Mouse (Mus musculus): Measurements from ENCODE around the gene Ifi27l2b. TPM values are rescaled to one million over a fixed set of nuclear protein-coding genes. Genes with fewer than 3 reads are reported as not detected.

The Ifi27l2b gene
- total RNA-seq, 2 experiments from 2014 or later = not detected

DNA sequence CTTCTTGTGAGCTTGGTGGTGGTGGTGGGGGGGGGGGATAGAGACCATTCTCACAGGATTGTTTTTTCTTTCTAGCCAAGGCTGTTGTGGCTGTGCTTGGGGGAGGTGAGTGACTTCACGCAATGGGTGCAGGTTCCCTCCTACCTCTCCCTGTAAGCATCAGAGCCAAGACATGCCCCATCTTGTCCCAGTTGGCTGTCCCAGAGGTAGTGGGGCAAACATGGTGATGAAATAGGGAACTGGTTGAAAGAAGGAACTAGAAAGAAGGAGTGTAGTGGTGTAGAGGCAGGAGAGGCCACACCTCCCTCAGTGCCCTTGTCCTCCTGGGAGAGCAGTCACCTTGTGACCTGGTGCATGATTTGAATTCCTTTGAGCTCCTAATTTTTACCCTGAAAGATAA is 19.4 kb downstream of the Ifi27l2b start:
- no peak for DNase-seq (ENCODE audit: low spot score in 2 of 2)

DNA sequence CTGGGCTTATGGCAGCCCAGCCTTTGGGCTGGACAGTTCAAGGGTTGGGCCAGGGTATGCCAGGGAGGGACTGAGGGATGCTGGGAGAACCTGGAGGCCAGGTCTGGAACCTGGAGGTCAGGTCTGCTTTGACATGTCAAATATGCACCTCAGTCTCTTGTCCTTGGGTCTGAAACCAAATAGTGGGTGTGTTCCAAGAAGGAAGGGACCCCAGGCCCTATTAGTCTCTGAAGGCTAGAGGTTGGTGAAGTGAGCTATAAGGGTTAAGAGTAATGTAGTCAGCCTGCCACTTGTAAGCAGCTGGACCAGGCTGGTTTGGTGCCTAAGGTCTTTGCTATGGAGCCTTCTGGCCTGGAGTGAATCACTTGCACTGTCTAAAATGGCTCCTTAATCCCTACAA is 22.2 kb downstream of the Ifi27l2b start:
- no peak for DNase-seq (ENCODE audit: low spot score in 2 of 2)

DNA sequence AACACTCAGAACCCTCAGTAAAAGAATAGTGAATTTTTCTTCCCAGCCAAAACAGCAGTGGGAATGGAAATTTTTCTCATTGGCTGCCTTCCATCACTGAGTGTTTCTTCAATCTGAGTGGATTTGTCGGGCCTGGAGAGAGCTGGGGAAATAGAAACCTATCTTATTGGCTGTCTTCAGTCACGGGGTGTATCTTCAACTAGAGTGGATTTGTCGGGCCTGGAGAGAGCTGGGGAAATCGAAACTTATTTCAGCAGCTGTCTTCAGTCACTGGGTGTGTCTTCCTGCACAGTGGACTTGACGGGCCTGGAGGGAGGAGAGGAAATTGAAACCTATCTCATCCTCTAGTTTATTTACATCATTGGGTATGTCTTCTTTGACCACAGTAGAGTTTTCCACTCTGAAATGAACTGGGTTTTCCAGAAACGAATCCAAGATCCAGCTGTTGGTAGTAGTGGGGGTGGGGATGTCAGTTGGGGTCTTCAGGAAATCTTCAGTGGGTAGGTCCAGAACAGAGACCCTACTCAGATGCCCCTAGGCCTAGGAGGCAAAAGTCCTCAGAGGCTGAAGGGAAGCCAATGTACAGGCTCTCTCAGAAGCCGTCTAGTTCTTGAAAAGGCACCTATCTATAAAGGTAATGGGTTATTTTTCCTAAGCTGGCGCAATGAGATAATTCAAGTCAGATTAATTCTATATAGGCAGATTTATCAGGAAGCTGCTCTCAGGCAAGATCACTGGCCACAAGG is 22.9 kb downstream of the Ifi27l2b start, which contains the start of gene Ifi27:
Ifi27 (plus strand) TSS at position 226 of the 746 bp plus-strand sequence.
- DNase-seq (ENCODE audit: low spot score in 2 of 2) = peak; percentile 64 to 83

DNA sequence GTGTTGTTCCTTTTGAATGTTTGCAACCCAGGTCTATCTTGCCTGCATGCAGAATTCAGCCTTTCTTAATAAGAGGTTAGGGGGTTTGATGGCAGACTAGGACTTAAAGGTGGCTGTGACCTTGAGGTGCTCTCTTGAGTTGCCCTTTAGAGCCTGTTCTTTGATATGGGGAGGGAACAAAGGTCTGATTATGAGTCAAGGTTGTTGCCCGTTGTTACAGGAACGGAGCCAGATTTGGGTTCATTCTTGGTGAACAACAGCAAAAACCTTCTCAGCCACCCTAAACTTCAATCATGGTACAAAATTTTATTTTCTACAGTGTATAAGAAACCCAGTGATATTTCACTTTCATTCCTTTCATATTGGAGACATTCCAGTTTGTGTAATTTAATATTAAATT is 23.6 kb downstream of the Ifi27l2b start:
- DNase-seq (ENCODE audit: low spot score in 2 of 2) = no peak

DNA sequence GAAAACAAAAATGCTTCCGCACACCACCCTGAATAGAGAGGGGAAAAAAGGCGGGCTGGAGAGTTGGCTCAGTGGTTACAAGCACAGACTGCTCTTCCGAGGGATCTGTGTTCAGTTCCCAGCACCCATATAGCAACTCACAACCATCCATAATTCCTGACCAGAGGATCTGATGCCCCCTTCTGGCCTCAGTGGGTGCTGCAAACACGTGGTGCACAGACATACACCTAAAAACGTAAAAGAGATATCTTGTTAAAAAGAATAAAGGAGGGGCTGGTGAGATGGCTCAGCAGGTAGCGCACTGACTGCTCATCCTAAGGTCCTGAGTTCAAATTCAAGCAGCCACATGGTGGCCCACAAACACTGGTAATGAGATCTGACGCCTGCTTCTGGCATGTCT is 30.3 kb downstream of the Ifi27l2b start:
- no peak for DNase-seq (ENCODE audit: low spot score in 2 of 2)

DNA sequence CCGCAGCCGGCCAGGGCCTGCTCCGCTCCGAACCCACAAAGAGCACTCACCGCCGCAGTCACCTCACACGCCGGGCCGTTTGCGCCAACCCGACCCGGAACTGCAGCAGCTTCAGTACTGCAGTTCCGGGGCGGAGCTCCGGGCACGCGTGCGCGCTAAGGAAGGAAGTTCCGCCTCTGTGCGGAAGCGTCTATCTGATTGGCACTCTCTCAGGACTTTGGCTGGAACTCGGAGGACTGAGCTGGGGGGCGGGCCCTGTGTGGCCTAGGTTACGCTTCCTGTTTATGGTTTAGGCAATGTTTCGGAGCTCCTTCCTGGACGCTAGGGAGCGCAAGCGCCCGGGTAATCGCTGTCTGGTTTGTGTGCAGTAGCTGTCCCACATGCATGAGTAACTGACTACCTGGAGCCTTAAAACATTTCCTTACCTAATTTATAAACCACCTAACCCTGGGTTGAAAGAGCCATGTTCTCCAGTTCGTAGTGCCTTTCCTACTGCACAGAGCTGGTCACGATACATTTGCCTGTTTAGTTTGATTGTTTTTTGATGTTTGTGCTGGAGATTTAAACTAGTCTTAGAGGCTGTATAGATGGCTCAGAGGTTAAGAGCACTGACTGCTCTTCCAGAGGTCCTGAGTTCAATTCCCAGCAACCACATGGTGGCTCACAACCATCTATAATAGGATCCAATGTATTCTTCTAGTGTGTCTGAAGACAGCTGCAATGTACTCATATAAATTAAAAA is 31.1 kb downstream of the Ifi27l2b start, which contains the start of gene Ddx24:
Ddx24 (minus strand) TSS at position 102 of the 742 bp plus-strand sequence.
- DNase-seq (ENCODE audit: low spot score in 2 of 2) = peak; percentile 98 to 99

DNA sequence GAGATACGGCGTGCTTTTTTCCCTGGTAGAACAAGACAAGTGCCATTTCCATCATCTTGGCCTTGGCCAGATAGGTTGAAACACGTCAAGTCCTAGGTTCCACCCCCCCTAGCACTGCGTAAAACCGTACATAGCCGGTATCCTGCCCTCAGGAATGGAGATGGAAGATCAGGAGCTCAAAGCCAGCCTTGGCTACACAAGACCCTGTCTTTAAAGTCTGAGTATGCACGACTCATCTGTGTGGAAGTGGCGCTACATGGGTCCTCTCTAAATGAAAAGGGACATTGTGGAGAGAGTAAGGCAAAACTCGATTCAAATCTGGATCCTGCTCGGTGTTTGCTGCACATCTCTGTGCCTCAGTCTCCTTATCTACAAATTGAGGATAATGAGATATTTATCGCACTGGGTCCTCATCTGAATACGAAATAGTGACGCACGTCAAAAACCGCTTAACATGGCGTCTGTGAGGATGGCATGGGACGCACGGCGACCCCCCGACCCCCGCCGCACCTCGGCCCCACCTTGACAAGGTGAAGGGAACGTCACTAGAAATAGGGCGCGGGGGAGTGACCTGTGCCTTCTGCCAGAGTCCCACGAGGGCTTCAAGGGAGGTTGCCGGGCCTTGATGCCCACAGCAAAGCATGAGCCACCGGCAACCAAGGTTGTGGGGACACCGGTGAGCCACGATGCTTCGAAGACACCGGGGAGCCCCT is 31.9 kb downstream of the Ifi27l2b start:
- DNase-seq (ENCODE audit: low spot score in 2 of 2) = no peak

DNA sequence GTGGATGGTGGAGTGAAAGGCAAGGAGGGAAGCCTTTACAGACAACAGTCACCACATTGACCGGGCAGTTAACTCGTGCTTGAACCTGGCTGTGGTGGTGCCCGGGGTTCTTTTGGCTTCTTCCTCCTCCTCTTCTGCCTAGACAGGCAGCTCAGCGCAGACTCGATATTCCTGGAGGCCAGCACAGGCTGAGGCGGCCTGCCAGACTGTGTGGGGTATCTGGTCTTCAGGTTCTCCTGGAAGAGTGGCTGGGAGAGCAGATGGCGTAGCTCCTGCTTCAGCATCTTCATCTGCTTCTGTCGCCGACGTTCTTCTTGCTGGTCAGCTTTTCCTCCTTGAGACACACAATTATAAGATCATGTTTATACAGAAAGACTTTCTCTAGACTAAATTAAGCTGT is 48.9 kb downstream of the Ifi27l2b start:
- DNase-seq (ENCODE audit: low spot score in 2 of 2) = peak in 1 of 2 experiments; percentile 54

DNA sequence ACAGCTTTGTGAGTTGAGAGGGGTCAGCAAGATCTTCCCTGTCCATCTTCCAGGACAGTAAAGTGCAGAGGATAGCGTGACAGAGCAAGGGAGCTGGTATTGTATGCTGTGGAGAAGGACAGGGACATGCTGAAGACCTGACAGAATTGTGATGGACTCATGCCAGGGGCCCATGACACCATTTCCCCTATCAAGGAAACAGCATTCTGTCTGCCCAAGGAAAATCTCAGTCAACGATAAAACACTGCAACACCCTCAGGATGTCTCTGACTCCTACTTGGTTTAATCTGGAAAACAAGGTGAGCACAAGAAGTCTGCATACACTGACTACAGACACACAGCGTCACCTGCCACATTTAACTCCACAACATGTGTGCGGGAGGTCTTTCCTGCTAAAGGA is 49.3 kb downstream of the Ifi27l2b start, which contains the start of gene 9330161L09Rik:
9330161L09Rik (minus strand) TSS at position 101 of the 400 bp plus-strand sequence.
- no peak for DNase-seq (ENCODE audit: low spot score in 2 of 2)

DNA sequence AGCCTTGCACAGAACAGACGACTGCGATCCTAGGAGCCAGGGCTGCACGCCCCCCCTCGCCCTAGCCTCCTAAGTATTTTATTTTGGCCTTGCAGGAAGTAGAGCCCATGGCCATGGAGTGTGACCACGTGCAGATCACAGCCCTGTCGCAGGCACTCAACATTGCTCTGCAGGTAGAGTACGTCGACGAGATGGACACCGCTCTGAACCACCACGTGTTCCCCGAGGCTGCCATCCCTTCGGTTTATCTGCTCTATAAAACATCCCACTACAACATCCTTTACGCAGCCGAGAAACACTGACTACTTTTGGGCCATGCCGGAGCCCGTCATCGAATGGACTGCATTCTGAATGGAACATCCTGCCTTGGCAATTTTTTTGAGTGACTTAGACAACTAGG is 52.9 kb downstream of the Ifi27l2b start:
- no peak for DNase-seq (ENCODE audit: low spot score in 2 of 2)

Other genes with a start within 250 kb of the Ifi27l2b start
- gene Prima1, start 215.1 kb downstream of the Ifi27l2b start, total RNA-seq (2021) = 1 to 10 TPM; 2.8 to 3.9 TPM
- gene Fam181a, start 146.2 kb downstream of the Ifi27l2b start, total RNA-seq (2021) = 1 to 10 TPM in 1 of 2 experiments, under 1 TPM in 1; 0.96 to 1.5 TPM
- gene Asb2, start 101.2 kb downstream of the Ifi27l2b start, total RNA-seq (2021) = 1 to 10 TPM; 1.8 to 2.1 TPM
- 10 to 100 TPM; 48.0 to 51.3 TPM for gene Otub2, start 68.5 kb downstream of the Ifi27l2b start, total RNA-seq (2021)
- 1 to 10 TPM; 2.6 to 2.8 TPM for gene 9330161L09Rik, start 49.4 kb downstream of the Ifi27l2b start, total RNA-seq (2021)
- gene Ddx24, start 31.4 kb downstream of the Ifi27l2b start, total RNA-seq (2021) = 100 to 1,000 TPM; 247 to 250 TPM
- gene Ifi27, start 23.0 kb downstream of the Ifi27l2b start, total RNA-seq (2021) = 100 to 1,000 TPM; 119 to 120 TPM
- 1 to 10 TPM; 1.6 to 1.7 TPM for gene Ifi27l2a, start 13.5 kb downstream of the Ifi27l2b start, total RNA-seq (2021)
- gene Ppp4r4, start 75.1 kb upstream of the Ifi27l2b start, total RNA-seq (2021) = 10 to 100 TPM; 44.6 to 50.3 TPM
- not detected for gene Serpina10, start 174.2 kb upstream of the Ifi27l2b start, total RNA-seq (2021)
- gene Serpina6, start 200.0 kb upstream of the Ifi27l2b start, total RNA-seq (2021) = not detected
- not detected for gene Serpina16, start 218.9 kb upstream of the Ifi27l2b start, total RNA-seq (2021)
- not detected for gene Serpina1f, start 238.3 kb upstream of the Ifi27l2b start, total RNA-seq (2021)